Mouse (Mus musculus) hematopoietic stem cell, adult 5-6 weeks (primary cell): ENCODE measurements around the gene Chka. TPM values are rescaled to one million over a fixed set of nuclear protein-coding genes. Genes with fewer than 3 reads are reported as not detected.

Experiments used
- ATAC-seq, 2 experiments: fragments of 125-278 bp in 1 of 2; replicated peaks in 1 of 2; 2 replicates each; pipeline ENCODE4 v1.8.0; 2016 to 2017; ENCODE audit warnings: inconsistent platforms in 2 of 2, mild to moderate bottlenecking in 2 of 2, moderate number of reproducible peaks in 2 of 2, low read depth in 1 of 2, moderate TSS enrichment in 1 of 2; ENCODE audit not compliant: low FRiP score in 2 of 2, poor library complexity in 2 of 2, severe bottlenecking in 2 of 2, insufficient read depth in 1 of 2, low TSS enrichment in 1 of 2
- total RNA-seq: library from RNA; stranded (forward); fragments of 172-1452, 232-1000 nt; gene quantifications from 2 replicates; pipeline ENCODE4 v1.2.3, GENCODE M21; 2017

Chka gene
- total RNA-seq, 1 experiment from 2014 or later, result 61.2 TPM

DNA sequence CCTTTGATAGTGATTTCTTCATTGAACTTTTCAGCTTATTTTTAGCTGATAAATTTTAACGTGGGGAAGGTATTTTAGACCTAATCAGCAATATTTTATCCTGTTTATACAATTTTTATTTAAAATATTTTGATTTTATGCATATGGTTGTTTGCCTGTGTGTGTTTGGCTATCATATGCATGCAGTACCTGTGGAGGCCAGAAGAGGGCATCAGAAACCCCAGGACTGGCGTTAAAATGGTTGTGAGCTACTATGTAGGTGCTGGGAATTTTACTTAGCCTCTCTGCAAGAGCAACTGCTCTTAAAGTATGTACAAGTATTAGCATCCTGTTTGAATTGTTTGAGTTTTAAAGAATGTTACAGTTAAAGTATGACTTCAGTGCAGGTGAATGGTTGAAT is 13.4 kb downstream of the Chka start:
- no peak for ATAC-seq

DNA sequence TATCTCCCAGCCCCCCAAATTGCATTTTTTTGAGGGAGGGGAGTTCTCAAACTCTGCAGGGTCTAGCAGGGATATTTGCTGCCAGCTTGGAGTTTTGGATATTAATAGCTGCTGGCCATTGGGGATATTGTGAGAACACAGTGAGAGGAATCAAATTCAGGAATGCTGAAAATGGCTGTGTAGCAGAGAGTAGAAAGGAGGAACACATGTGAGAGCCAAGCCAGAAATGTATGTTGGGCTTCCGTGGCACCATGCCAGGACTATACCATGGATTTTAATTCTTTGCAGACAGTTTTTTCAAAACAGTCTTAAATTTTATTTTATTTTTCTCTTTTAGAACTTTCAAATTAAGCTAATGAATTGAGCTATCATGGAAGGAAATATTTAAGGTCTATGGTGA is 16.7 kb downstream of the Chka start:
- ATAC-seq, result no peak

DNA sequence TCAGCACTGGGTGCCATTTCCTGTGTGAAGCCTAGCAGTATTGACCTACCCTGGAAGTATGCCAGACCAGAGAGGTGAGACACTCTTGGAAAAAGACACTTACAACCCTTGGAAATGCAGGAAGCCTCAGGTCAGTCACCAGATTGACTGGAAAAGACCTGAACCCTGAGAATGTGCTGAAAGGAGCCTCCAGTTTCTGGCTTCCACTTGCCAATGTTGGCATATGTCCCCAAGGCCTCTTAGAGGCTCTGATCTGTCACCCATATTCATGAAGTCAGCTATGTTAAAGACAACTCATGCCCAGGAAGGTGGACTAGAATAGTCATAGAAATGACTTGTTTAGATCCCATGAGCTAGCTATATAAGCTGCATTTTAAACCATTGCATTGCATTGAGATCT is 19.9 kb downstream of the Chka start:
- ATAC-seq, result no peak

DNA sequence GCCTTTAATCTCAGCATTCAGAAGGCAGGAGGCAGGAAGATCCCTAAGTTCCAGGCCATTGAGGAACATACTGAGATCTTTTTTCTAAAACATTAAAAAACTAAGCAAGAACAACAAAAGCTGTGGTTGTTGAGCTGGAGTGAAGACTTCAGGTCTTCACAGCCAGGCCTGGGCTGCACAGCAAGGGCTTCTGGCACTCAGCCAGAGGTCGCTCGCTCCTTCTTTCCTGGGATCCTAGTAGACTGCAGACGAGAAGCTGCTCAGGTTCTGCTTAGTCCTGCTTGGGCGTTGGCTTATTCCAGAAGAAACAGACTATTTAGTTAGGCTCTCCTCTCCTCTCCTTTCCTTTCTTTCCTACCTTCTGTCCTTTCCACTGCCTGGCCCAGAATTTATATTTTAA is 20.8 kb downstream of the Chka start:
- no peak for ATAC-seq

DNA sequence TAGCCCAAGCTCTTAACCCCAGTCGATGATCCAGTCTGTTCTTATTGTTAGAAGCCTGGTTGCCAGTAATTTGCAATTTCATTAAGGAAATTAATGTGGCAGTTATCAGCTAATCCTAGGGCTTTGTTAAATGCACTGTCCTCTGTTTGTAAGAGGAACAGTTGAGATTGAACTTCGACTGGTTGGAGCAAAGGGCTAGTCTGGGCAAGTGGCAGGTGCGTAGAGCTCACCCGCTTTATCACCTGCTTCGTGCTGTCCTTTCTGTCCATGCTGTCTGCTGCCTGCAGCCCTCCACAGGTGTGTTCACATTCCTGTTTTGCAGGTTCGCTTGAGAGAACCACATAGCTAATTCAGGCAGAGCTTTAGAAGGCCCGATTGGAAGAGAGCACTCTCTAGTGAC is 23.5 kb downstream of the Chka start:
- no peak for ATAC-seq

DNA sequence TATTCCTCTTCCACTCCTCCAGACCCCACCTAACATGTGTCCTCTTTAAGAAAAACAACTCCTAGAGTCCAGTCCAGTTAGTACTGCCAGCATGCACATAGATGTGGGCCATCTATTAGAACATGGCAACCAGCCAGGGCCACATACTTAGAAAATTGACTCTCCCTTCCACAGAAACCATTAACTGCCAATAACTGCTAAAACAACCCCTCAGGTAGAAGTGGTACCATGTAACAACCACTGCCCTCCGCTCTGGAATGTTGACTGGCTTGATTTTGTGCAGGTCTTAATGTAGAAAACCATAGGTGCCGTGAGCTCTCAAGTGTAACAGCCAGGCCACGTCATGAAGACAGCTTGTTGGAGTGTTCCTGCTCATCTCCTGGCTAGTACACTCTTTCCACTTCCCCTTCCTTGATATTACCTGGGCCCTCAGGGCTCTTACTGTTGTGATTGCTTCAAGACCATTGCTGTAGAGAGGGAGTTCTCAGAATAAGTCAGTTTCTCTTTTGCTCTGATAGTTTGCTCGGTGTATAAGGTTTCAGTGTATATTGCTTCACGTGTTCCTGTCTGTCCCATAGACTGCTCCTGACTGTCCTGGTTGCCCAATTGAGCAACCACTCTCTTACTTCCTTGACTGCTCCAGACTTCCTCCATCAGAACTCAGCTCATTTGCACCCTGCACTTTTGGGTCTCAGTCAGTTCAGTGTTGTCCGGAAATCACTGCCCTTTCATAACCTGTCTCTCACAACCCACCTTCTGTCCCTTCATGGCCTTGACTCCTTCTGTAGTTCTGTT is 28.7 kb downstream of the Chka start:
- peak in 1 of 2 experiments; percentile 39; a peak in 1 of 4 replicates for ATAC-seq

DNA sequence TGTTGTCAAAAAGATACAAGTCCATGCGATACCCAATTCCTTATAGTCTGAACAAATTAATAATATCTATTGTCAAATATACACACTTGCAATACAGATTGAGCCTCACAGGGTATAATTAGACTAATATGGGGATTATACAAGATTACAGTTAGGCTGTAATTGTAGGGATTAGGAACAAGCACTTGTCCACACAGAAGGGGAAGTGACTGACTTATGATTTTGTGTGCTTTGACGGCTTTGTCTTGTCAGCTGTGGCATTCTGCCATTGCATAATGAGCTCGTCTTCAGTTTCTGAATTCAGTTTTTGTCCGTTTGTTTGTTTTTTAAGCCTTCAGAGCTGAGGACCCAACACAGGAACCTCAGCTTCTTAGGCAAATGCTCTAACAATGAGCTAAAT is 30.6 kb downstream of the Chka start:
- peak in 1 of 2 experiments; percentile 16; a peak in 1 of 4 replicates for ATAC-seq

DNA sequence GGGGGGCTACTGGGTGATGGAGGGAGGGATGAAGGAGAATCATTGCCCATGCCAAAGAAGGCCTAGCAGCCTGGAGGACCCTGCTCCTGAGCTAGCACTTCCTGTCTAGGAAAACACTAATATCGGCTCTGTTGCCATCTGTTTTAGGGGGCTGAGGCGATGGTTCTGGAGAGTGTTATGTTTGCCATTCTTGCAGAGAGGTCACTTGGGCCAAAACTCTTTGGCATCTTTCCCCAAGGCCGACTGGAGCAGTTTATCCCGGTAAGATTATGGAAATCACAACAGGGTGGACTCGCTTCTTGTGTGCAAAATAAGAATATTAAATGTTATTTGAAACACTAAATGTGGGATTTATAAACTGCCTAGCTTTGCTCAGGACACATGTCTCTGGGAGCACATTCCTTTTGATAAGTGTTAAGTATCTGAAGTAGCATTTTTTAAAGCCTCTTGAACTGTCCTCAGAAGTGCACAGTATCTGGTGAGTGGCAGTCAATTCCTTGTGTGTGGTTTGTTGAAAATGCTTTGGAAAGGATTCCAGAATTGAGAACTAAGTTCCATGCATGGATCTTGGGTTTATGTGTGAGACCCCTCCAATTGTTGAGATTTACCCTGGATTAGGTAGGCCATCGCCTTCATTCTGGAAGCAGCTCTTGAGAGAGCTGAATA is 32.9 kb downstream of the Chka start:
- no peak for ATAC-seq

DNA sequence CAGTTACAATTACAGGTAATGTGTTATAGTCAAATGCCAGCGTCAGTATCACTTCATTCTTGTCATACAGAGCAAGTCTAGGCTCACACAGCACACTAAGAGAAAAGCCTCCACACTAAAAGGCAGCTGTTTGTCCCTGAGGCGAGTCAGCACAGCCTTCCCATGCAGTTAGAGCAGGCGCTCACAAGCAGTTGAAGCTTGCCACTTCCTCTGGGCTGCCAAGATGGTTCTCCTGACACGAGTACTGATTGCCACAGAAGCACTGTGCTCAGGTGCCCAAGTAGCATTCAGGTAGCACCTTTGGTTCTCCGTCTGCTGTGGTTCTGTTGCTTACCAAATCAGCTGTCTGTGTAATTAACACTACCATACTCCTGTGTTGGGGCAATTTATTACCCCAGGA is 37.5 kb downstream of the Chka start:
- no peak for ATAC-seq

DNA sequence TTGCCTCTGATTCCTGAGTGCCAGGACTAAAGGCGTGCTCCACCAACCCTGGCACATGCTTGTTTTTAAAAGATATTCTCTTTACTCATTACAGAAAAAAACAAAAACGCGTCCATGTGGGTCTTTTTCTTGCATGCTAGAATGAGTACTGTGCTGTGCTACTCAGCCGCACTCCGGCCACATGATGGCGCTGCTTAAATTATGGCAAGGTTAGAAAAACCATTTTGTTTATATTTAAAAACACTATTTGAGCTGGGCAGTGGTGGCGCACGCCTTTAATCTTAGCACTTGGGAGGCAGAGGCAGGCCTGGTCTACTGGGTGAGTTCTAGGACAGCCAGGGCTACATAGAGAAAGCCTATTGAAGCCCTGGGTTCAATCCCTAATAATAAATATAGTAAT is 38.6 kb downstream of the Chka start:
- ATAC-seq, result 0 out of 4 replicates have a peak, but pooled peaks of 1 of the 2 experiments have one; percentile 43

DNA sequence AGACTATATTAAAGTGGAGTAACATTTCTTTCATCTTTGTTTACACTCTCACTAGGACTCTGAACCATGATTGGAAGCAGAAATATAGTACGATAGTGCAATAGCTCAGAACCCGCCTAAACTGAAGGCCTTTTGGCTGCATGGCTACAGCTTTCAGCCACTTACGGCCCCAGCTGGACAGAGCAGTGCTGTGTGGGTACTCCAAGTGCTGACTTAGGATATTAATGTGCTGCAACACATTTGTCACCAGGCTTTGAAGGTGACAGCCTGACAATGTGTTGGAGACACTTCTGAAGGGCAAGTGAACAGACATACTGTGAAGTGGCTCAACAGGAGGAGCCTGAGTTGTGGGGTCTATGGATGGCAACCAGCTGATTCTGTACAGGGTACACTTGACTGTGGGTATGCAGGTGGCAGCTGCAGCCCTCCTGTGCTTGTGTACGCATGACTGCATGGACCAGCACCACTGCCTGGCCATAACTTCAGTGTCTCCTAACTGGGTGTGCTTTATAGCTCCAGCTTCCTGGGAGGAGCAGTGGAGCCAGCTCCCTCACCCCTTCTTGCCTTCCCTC is 42.1 kb downstream of the Chka start:
- no peak for ATAC-seq

DNA sequence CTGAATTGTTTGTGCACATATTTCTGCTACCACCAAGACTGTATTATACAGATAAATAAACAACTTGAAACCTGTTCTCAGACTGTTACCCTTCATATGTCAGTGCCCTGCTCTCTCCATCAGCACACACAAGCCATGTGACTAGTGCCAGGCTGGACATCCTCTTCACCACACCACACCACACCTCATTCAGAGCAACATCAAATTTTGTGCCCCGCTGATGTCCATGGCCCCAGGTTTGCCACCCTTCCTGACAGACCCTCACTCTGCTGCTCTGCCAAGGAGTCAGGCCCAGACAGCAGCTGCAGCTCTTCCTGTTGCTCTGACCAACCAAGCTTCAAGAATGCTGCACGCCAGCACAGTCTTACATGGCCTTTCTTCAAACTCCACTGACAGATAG is 42.7 kb downstream of the Chka start:
- ATAC-seq, result no peak

DNA sequence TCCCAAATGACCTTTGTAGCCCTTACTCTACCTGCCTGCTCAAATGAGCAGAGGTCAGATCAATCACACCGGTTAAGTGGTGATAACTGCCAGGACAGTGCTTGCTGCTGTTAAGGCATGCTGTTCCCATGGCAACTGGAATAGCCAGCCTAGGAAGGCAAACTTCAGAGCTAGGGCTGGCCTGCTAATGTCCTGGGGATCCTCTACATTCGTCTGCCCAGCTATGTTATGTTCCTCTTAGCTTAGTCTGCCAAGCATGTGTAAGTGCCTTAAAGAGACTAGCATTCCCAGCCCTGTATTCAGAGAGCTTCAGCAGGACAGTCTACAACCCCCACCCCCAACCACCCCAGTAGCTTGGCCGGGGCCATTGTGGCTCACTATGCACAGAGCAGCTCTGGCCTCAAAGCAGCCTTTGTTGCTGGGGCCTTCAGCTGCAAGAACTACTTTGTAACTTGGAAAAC is 43.6 kb downstream of the Chka start:
- ATAC-seq, result no peak

DNA sequence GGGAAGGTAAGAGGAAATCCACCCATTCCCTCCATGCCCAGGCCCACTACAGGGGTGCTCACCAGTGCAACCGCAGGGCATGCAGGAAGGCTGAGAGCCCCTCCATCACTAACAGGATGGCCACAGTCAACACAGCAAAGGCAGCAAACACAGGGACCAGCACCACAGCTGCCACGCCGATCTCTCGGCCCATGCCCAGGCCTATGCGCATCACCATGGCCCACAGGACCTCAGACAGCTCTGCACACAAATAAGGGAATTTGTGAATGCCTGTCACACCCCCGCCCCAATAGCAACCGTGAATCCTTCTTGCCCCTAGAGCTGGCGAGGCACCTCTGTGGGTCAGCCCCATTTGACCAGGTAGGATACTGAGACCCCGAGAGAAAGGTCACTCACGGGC is 44.6 kb downstream of the Chka start:
- no peak for ATAC-seq

DNA sequence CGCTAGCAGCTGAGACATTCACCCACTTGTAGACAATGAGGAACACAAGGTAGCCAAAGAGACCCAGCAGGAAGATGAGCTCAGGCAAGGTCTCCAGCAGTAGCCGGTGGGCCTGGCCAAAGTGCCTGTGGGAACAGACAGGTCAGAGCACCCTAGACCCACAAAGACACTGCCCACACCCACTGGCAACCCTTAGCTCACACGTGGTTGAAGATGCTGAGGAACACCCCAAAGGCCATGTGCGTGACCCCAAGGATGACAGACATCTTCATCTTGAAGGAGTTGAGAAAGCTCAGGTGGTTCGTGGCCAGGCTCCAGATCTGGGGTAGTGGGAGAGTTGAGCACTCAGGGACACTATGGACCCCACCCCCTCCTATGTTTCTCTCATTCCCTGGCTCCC is 46.0 kb downstream of the Chka start:
- no peak for ATAC-seq

DNA sequence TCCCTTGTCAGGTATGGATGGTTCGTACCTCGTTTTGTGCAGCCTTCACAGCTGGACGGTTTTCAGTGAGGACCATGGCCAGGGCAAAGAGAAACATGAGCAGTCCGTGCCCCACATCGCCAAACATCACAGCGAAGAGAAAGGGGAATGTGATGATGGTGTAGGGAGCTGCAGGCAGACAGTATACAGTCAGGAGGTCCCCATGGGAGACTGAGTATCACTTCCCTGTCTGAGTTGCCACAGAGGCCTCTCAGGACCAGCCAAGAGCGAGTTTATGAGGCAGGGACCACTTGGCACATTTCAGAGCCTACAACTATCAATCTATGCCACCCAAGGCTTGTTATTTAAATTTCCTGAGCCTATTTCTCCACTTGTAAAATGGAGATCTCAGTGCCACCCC is 47.4 kb downstream of the Chka start:
- ATAC-seq, result no peak

DNA sequence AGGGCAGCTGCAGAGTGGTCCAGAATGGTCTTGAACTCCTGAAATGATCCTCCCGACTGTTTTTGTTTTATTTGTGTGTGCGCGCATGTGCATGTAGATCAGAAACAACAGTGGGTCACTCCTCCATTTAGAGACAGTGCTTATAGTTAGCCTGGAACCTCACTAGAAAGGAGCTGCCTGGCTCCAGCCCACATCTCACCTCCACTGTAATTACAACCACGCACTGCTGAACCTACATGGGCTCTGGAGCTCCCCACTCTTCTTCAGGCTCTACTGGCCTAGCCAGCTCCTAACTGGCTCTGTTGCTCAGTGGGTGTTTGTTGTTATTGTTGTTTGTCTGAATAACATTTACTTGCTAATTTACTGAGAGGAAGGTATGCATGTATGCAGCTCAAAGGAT is 48.0 kb downstream of the Chka start:
- ATAC-seq, result no peak

DNA sequence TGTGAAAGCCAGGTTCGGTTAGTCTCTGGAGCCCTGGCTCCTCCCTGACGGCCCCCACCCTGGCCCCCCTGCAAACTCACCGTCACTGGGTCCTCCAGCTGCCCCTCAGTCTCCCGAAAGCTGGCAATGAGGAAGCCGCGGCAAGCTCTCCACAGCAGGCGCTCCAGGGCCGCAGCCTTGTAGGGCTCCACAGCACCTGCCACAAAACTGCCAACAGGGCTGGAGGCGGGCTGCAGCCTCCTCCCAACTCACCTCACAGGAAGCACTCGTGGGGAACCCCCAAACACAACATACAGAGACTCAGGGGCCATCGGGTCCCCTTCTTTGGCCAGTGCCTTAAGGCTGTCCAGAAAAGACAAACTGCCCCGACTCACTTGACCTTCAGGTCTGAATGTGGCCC is 51.4 kb downstream of the Chka start:
- ATAC-seq, result no peak
